Mouse (Mus musculus) midbrain, embryonic 13.5 days (tissue): ENCODE data around the gene Sgf29. TPM values are rescaled to one million over a fixed set of nuclear protein-coding genes. Genes with fewer than 3 reads are reported as not detected.

ENCODE experiments used
- ATAC-seq: fragments of 200-750 bp; cut with Nextera tagmentation; 2 replicates; pipeline ENCODE4 v1.8.0; 2017; ENCODE audit warnings: mild to moderate bottlenecking, moderate TSS enrichment, moderate library complexity
- H3K27ac ChIP-seq: fragments of 300-500 bp; sonication (generic); 2 replicates; pipeline ENCODE4 v1.5.1; 2015; ENCODE audit warnings: inconsistent platforms, mild to moderate bottlenecking, moderate library complexity
- H3K27me3 ChIP-seq: fragments of 300-500 bp; sonication (generic); 2 replicates; pipeline ENCODE4 v1.6.1; 2015; ENCODE audit warnings: mild to moderate bottlenecking, inconsistent platforms
- H3K36me3 ChIP-seq: fragments of 300-500 bp; sonication (generic); 2 replicates; pipeline ENCODE4 v1.6.1; 2015; ENCODE audit warnings: mild to moderate bottlenecking, inconsistent platforms
- H3K4me1 ChIP-seq: fragments of 300-500 bp; sonication (generic); replicated peaks from 2 replicates; pipeline ENCODE4 v1.6.1; 2015; ENCODE audit warnings: inconsistent platforms
- H3K4me2 ChIP-seq: fragments of 300-500 bp; sonication (generic); replicated peaks from 2 replicates; pipeline ENCODE4 v1.6.1; 2015; ENCODE audit warnings: moderate library complexity, mild to moderate bottlenecking, inconsistent platforms
- H3K4me3 ChIP-seq: fragments of 300-500 bp; sonication (generic); replicated peaks from 2 replicates; pipeline ENCODE4 v1.5.1; 2015; ENCODE audit warnings: mild to moderate bottlenecking, inconsistent platforms
- H3K9ac ChIP-seq: fragments of 300-500 bp; sonication (generic); replicated peaks from 2 replicates; pipeline ENCODE4 v1.6.1; 2015; ENCODE audit warnings: mild to moderate bottlenecking, inconsistent platforms
- H3K9me3 ChIP-seq: fragments of 300-500 bp; sonication (generic); 2 replicates; pipeline ENCODE4 v1.6.1; 2016; ENCODE audit warnings: mild to moderate bottlenecking, inconsistent platforms
- WGBS: fragments of 180-500 bp; shearing (Covaris S2); methylation state at CpG from one replicate; pipeline ENCODE4 v1.1.7; 2015; 5-methylcytosine and 5-hydroxymethylcytosine counted together
- polyA plus RNA-seq: library from polyadenylated mRNA; unstranded; fragments of >200 nt; fragmentation: Nextera tagmentation; extraction: Ambion mirVana; gene quantifications from 2 replicates; pipeline ENCODE4 v1.2.1, GENCODE M21; 2015

The Sgf29 gene
- polyA plus RNA-seq = 54.5 and 57.0 TPM in 2 replicates

- ATAC-seq = peak; percentile 99
- Histone ChIP-seq H3K9ac (peak within 1 kb of the TSS; percentile 70), H3K27ac (peak within 1 kb of the TSS; percentile 92), H3K4me2 (peak within 1 kb of the TSS; percentile 66), H3K4me3 (peak within 1 kb of the TSS; percentile 53), H3K27me3 (no peaks in the 10 kb centered on the region), H3K4me1 (peaks cover 9% of the 10 kb centered on the region), H3K9me3 (no peaks in the 10 kb centered on the region), H3K36me3 (0 out of 2 replicates have a peak, but pooled peaks cover 2% of the 10 kb centered on the region)
- 2% methylated on average over 57 of the region's 57 CpGs for WGBS
Observed at GRCm38 (mm10) chr7:126649231-126650051, at the start of gene Sgf29. TSS of gene Sgf29 (plus strand) at chr7:126649309.

DNA sequence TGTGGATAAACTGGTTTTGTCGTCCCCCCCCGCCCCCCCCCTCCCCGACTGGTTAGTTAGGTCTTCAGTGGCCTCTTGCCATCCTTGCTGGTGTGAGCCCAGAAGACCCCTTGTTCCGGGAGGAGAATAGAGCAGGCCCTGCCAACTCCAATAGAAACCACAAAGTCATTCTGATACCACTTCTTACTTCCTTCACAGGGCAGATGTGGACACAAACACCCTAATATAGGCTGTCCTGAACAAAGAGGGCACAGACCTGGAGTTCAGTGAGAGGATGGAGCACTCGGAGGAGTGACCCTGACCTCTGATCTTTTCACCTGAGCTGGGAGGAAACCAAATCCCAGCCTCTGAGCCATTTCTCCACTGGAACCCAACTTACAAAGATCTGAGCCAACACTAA, 47.2 kb upstream of the Sgf29 start:
- H3K4me1 ChIP-seq = no peaks in the 10 kb centered on the region

DNA sequence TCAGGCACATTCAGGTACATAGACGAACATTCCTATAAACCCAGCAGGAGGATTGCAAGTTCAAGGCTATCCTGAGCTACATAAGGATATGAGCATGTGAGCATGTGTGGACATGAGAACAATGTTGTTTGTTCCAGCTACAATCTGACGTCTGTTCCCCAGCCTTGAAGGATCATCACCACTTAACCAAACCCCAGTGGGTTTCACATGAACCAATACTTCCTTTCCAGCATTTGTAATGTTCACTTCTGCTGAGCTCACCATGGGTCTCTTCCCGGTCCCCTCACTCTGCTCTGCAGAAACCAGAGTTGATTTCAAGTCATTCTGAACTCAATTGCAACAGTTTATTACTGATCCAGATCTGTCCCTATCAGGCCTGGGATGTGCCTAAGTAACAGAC, 46.5 kb upstream of the Sgf29 start:
- Histone ChIP-seq H3K27me3 (no peaks in the 10 kb centered on the region), H3K27ac (no peak overlapping the region), H3K4me1 (no peaks in the 10 kb centered on the region), H3K9me3 (no peaks in the 10 kb centered on the region), H3K36me3 (no peaks in the 10 kb centered on the region), H3K4me3 (no peak overlapping the region), H3K4me2 (no peak overlapping the region), H3K9ac (no peak overlapping the region)
- WGBS = 86% methylated on average over 3 of the region's 3 CpGs
- ATAC-seq = no peak

More for the DNA sequence above, 47.2 kb upstream of the Sgf29 start:
- no peak for ATAC-seq
- Histone ChIP-seq H3K4me2 (no peak overlapping the region), H3K27ac (no peak overlapping the region), H3K4me3 (no peak overlapping the region), H3K9me3 (no peaks in the 10 kb centered on the region), H3K9ac (no peak overlapping the region), H3K27me3 (no peaks in the 10 kb centered on the region), H3K36me3 (no peaks in the 10 kb centered on the region)
- WGBS = 48% methylated on average over 5 of the region's 5 CpGs

GRCm38 (mm10) chr7:126606611-126607010, 42.5 kb upstream of the Sgf29 start:
- Histone ChIP-seq H3K4me2 (no peak overlapping the region), H3K4me3 (no peak overlapping the region), H3K4me1 (no peaks in the 10 kb centered on the region), H3K9me3 (no peaks in the 10 kb centered on the region), H3K27me3 (no peaks in the 10 kb centered on the region), H3K9ac (no peak overlapping the region), H3K27ac (no peak overlapping the region), H3K36me3 (no peaks in the 10 kb centered on the region)
- ATAC-seq = no peak
- 94% methylated on average over 5 of the region's 5 CpGs for WGBS

DNA sequence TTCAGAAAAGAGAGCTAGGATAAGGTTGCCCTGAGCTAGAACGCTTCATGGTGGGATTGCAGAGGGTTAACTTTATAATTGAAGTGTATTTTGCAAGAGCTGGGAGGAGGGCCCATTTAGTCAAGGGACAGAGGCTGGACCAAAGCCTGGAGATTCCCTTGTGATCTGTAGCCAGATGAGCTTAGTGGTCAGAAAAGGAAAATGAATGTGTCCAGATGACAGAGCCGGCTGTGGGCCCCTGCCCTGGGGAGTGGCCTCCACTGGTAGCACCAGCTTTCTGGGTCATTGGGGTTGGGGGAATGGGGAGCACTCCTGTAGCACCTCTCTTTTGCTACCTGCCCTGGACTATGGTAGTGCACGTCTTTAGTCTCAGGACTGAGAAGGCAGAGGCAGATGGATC, 42.0 kb upstream of the Sgf29 start:
- no peak overlapping the region for H3K27ac ChIP-seq
- no peaks in the 10 kb centered on the region for H3K36me3 ChIP-seq
- no peaks in the 10 kb centered on the region for H3K27me3 ChIP-seq
- 82% methylated on average over 3 of the region's 3 CpGs for WGBS
- no peak overlapping the region for H3K9ac ChIP-seq
- H3K4me3 ChIP-seq = no peak overlapping the region
- H3K9me3 ChIP-seq = no peaks in the 10 kb centered on the region
- H3K4me2 ChIP-seq = no peak overlapping the region
- H3K4me1 ChIP-seq = no peaks in the 10 kb centered on the region
- no peak for ATAC-seq

- WGBS = 91% methylated on average over 5 of the region's 5 CpGs
- Histone ChIP-seq H3K27ac (no peak overlapping the region), H3K4me1 (no peaks in the 10 kb centered on the region), H3K9me3 (no peaks in the 10 kb centered on the region), H3K9ac (no peak overlapping the region), H3K36me3 (no peaks in the 10 kb centered on the region), H3K4me2 (no peak overlapping the region), H3K27me3 (no peaks in the 10 kb centered on the region), H3K4me3 (no peak overlapping the region)
- no peak for ATAC-seq
Observed at GRCm38 (mm10) chr7:126607796-126608195, 41.3 kb upstream of the Sgf29 start.

- Histone ChIP-seq H3K4me3 (no peak overlapping the region), H3K4me2 (no peak overlapping the region), H3K27me3 (no peaks in the 10 kb centered on the region), H3K27ac (no peak overlapping the region), H3K9ac (no peak overlapping the region), H3K4me1 (no peaks in the 10 kb centered on the region), H3K36me3 (no peaks in the 10 kb centered on the region), H3K9me3 (no peaks in the 10 kb centered on the region)
- ATAC-seq = no peak
- WGBS = 73% methylated on average over 3 of the region's 3 CpGs
Observed at GRCm38 (mm10) chr7:126612736-126613135, 36.4 kb upstream of the Sgf29 start.

GRCm38 (mm10) chr7:126616707-126617106, 32.4 kb upstream of the Sgf29 start:
- no peaks in the 10 kb centered on the region for H3K36me3 ChIP-seq
- WGBS = 74% methylated on average over 3 of the region's 3 CpGs

GRCm38 (mm10) chr7:126619559-126620275, 29.4 kb upstream of the Sgf29 start:
- no peak overlapping the region for H3K27ac ChIP-seq
- no peak overlapping the region for H3K4me3 ChIP-seq
- H3K4me2 ChIP-seq = no peak overlapping the region
- H3K4me1 ChIP-seq = no peaks in the 10 kb centered on the region
- H3K36me3 ChIP-seq = no peaks in the 10 kb centered on the region
- H3K9me3 ChIP-seq = no peaks in the 10 kb centered on the region
- 85% methylated on average over 10 of the region's 10 CpGs for WGBS
- H3K9ac ChIP-seq = no peak overlapping the region
- ATAC-seq = no peak
- H3K27me3 ChIP-seq = no peaks in the 10 kb centered on the region

More at GRCm38 (mm10) chr7:126616707-126617106, 32.4 kb upstream of the Sgf29 start:
- H3K4me1 ChIP-seq = no peaks in the 10 kb centered on the region
- no peak overlapping the region for H3K9ac ChIP-seq
- H3K4me3 ChIP-seq = no peak overlapping the region
- H3K27me3 ChIP-seq = no peaks in the 10 kb centered on the region
- H3K27ac ChIP-seq = no peak overlapping the region
- no peak overlapping the region for H3K4me2 ChIP-seq
- no peak for ATAC-seq
- no peaks in the 10 kb centered on the region for H3K9me3 ChIP-seq

DNA sequence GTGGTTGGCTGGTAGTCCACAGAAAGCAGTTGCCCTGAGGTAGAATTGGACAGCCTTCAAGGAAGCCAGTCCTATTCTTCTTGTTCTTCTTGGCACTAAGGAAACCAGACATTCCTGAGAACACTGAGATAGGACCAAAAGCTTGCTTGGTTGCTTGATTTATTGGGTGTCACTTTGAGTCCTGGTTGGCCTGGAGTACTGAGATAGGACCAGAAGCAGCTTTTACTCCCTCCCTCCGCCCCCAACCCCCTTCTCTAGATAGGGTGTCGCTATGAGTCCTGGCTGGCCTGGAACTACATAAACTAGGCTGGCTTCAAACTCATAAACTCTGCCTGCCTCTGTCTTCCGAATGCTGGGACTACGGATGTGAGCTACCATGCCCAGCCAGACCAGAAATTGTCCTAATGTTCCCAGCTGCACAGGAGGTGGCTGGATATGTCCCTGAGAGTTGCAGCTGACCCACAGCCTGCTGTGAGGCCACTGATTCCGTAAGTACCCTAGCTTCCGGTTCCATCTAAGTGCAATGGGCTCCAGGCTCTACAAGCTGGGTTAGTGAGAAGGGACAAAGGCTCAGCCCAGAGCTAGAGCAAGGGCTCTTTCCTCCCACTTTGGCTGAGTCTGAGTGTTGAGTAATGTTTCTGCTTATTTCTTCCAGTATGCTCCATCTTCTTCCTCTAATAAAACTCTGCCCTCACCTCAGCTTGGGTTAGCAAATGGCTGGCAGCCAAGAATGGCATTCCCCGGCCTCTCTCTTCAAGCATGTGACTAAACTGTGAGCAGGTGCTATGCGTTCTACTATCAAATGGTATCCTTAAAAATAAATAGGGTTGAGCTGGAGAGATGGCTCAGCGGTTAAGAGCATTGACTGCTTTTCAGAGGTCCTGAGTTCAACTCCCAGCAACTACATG, 27.4 kb upstream of the Sgf29 start:
- H3K36me3 ChIP-seq = no peaks in the 10 kb centered on the region
- ATAC-seq = no peak
- no peak overlapping the region for H3K4me3 ChIP-seq
- 86% methylated on average over 9 of the region's 9 CpGs for WGBS
- no peak overlapping the region for H3K27ac ChIP-seq
- no peaks in the 10 kb centered on the region for H3K4me1 ChIP-seq
- no peaks in the 10 kb centered on the region for H3K9me3 ChIP-seq
- no peaks in the 10 kb centered on the region for H3K27me3 ChIP-seq
- H3K4me2 ChIP-seq = no peak overlapping the region
- H3K9ac ChIP-seq = no peak overlapping the region

DNA sequence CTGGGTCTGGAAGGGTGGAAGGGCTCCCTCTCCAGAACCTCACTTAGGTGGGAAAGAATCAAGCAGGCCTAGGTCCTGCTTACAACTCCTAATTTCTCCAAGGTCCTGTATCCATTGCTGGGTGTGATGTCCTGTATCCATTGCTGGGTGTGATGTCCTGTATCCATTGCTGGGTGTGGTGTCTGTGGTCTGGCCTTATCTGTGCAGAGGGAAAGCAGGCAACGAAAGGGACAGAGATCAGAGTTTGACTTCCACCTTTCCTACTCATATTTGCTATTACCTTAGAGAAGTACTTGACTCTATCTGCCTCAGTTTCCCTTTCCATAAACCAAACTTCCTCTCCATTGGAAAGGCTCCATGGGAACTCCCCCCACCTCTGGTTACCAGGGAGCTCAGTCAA, 25.7 kb upstream of the Sgf29 start:
- WGBS = 90% methylated on average over 1 of the region's 1 CpGs
- H3K9ac ChIP-seq = no peak overlapping the region
- no peak overlapping the region for H3K4me3 ChIP-seq
- H3K27me3 ChIP-seq = no peaks in the 10 kb centered on the region
- H3K9me3 ChIP-seq = no peaks in the 10 kb centered on the region
- no peak overlapping the region for H3K27ac ChIP-seq
- H3K4me2 ChIP-seq = no peak overlapping the region
- no peaks in the 10 kb centered on the region for H3K36me3 ChIP-seq
- no peaks in the 10 kb centered on the region for H3K4me1 ChIP-seq
- no peak for ATAC-seq

GRCm38 (mm10) chr7:126624774-126625173, 24.3 kb upstream of the Sgf29 start:
- Histone ChIP-seq H3K4me1 (no peaks in the 10 kb centered on the region), H3K9ac (no peak overlapping the region), H3K4me3 (no peak overlapping the region), H3K36me3 (no peaks in the 10 kb centered on the region), H3K4me2 (no peak overlapping the region), H3K9me3 (no peaks in the 10 kb centered on the region), H3K27ac (no peak overlapping the region), H3K27me3 (no peaks in the 10 kb centered on the region)
- 71% methylated on average over 16 of the region's 16 CpGs for WGBS
- ATAC-seq = no peak
